Mouse (Mus musculus): ENCODE measurements at regions not wholly inside any gene's neighbourhood (a gene's known extent, or its start where the extent isn't known, plus 50 kb on each side); places are given as distances from the start of the nearest gene placed in this dataset.

- no peak overlapping the region for H3K9ac ChIP-seq (ENCODE audit: control insufficient read depth, low read depth, low read length, poor library complexity, severe bottlenecking)
- no peaks in the 10 kb centered on the region for H3K27me3 ChIP-seq (ENCODE audit: control insufficient read depth in 1 of 2, insufficient read depth in 2 of 2, low read length in 2 of 2)
- DNase-seq (ENCODE audit: low read depth, low spot score) = no peak
- H3K9me3 ChIP-seq (replicated peaks; ENCODE audit: insufficient read depth, low read length) = no peaks in the 10 kb centered on the region
- H3K27ac ChIP-seq (ENCODE audit: control insufficient read depth, low read depth, low read length) = no peak overlapping the region
- TF ChIP-seq BHLHE40 (IDR thresholded peaks at IDR 0.05; ENCODE audit: borderline replicate concordance, low read depth, low read length) (no peak), EP300 (IDR thresholded peaks at IDR 0.05; ENCODE audit: low read depth in 1 of 2, low read length in 2 of 2) (no peak), SMC3 (IDR thresholded peaks at IDR 0.05; ENCODE audit: low read depth, low read length) (no peak), TBP (IDR thresholded peaks at IDR 0.05; ENCODE audit: low read depth, low read length) (no peak)
- H3K4me1 ChIP-seq (ENCODE audit: control insufficient read depth in 1 of 2, insufficient read depth in 2 of 2, low read length in 2 of 2) = no peaks in the 10 kb centered on the region
- no peaks in the 10 kb centered on the region for H3K36me3 ChIP-seq (ENCODE audit: control insufficient read depth in 1 of 2, insufficient read depth in 2 of 2, low read length in 2 of 2)
- no peaks in the 10 kb centered on the region for H3K79me2 ChIP-seq (ENCODE audit: control insufficient read depth, insufficient read depth, low read length, poor library complexity)
- H3K4me3 ChIP-seq (ENCODE audit: control insufficient read depth in 1 of 2, insufficient read depth in 1 of 2, low read depth in 2 of 2, low read length in 2 of 2) = no peak overlapping the region
These were observed 147.1 kb upstream of the 1600014C23Rik start for GRCm38 (mm10) chr17:45880761-45881160.

- DNase-seq (ENCODE audit: low read depth, low spot score) = no peak
- H3K27me3 ChIP-seq (ENCODE audit: control insufficient read depth in 1 of 2, insufficient read depth in 2 of 2, low read length in 2 of 2) = no peaks in the 10 kb centered on the region
- TF ChIP-seq TCF12 (IDR thresholded peaks at IDR 0.05; ENCODE audit: low read depth, low read length) = no peak
- TF ChIP-seq USF1 (IDR thresholded peaks at IDR 0.05; ENCODE audit: low read depth, low read length) = no peak
- no peak for TF ChIP-seq MYC (IDR thresholded peaks at IDR 0.05; ENCODE audit: low read depth, low read length)
- TF ChIP-seq ZC3H11A (IDR thresholded peaks at IDR 0.05; ENCODE audit: low read depth, low read length) = no peak
- no peak for TF ChIP-seq ELF1 (IDR thresholded peaks at IDR 0.05; ENCODE audit: low read depth, low read length)
- no peak for TF ChIP-seq SMC3 (IDR thresholded peaks at IDR 0.05; ENCODE audit: low read depth, low read length)
- TF ChIP-seq CHD2 (IDR thresholded peaks at IDR 0.05; ENCODE audit: low read length) = no peak
- no peak for TF ChIP-seq ETS1 (IDR thresholded peaks at IDR 0.05; ENCODE audit: low read depth, low read length)
- no peak for TF ChIP-seq POLR2A (IDR thresholded peaks at IDR 0.05; ENCODE audit: control insufficient read depth in 1 of 2, insufficient read depth in 1 of 2, low read depth in 1 of 2, low read length in 2 of 2, poor library complexity in 1 of 2)
- no peak for TF ChIP-seq MAFK (IDR thresholded peaks at IDR 0.05; ENCODE audit: borderline replicate concordance, low read depth, low read length)
- TF ChIP-seq BHLHE40 (IDR thresholded peaks at IDR 0.05; ENCODE audit: borderline replicate concordance, low read depth, low read length) = no peak
- TF ChIP-seq HCFC1 (IDR thresholded peaks at IDR 0.05; ENCODE audit: low read depth, low read length) = no peak
- TF ChIP-seq GABPA (IDR thresholded peaks at IDR 0.05; ENCODE audit: low read depth, low read length) = no peak
- TF ChIP-seq GATA1 (IDR thresholded peaks at IDR 0.05; ENCODE audit: low read depth, low read length) = no peak
These were observed 146.0 kb upstream of the 1600014C23Rik start for GRCm38 (mm10) chr17:45879478-45880250.

More at GRCm38 (mm10) chr17:45879478-45880250, 146.0 kb upstream of the 1600014C23Rik start:
- Histone ChIP-seq H3K9me3 (replicated peaks; ENCODE audit: insufficient read depth, low read length) (no peaks in the 10 kb centered on the region), H3K36me3 (ENCODE audit: control insufficient read depth in 1 of 2, insufficient read depth in 2 of 2, low read length in 2 of 2) (no peaks in the 10 kb centered on the region), H3K79me2 (ENCODE audit: control insufficient read depth, insufficient read depth, low read length, poor library complexity) (no peaks in the 10 kb centered on the region), H3K9ac (ENCODE audit: control insufficient read depth, low read depth, low read length, poor library complexity, severe bottlenecking) (no peak overlapping the region), H3K4me3 (ENCODE audit: control insufficient read depth in 1 of 2, insufficient read depth in 1 of 2, low read depth in 2 of 2, low read length in 2 of 2) (no peak overlapping the region), H3K4me1 (ENCODE audit: control insufficient read depth in 1 of 2, insufficient read depth in 2 of 2, low read length in 2 of 2) (peaks cover 0 to under 1% of the 10 kb centered on the region in 2 experiments; a peak in 1 of 4 replicates), H3K27ac (ENCODE audit: control insufficient read depth, low read depth, low read length) (no peak overlapping the region)
